Mouse (Mus musculus) ES-E14 (cell line): Measurements from ENCODE around the gene Ppm1n.

Experiments
- HCFC1 ChIP-seq: IDR thresholded peaks from 2 replicates; pipeline ENCODE4 v1.6.1; 2012; ENCODE audit warnings: low read length, inconsistent platforms, borderline replicate concordance; ENCODE audit not compliant: insufficient read depth
- MAFK ChIP-seq: IDR thresholded peaks from 2 replicates; pipeline ENCODE4 v1.6.1; 2014; ENCODE audit warnings: mild to moderate bottlenecking, low read depth, low read length, inconsistent platforms; ENCODE audit not compliant: insufficient read depth
- ZC3H11A ChIP-seq: IDR thresholded peaks from 2 replicates; pipeline ENCODE4 v1.6.1; 2012; ENCODE audit warnings: low read depth, mild to moderate bottlenecking, inconsistent platforms, low read length, borderline replicate concordance
- ZNF384 ChIP-seq: IDR thresholded peaks from 2 replicates; pipeline ENCODE4 v1.6.1; 2012; ENCODE audit warnings: low read depth, low read length, inconsistent platforms

DNA sequence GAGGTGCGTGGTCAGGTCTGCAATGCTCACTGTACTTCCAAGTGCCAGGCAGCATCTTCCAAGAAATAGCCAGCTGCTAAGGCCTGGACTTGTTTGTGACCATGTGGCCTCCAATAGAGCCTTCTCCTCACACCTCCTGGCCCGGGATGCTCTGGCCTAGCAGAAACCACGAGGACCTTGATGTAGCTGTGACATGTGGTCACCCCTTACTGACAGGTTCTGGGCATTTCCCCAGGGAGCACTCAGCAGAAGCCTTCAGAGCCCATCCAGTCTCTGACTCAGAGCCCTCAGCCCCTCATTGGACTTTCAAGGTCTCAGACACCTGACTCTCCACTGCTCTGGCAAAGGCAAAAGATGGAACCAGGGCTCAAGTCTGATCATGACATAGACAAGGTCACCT, 34.8 kb downstream of the Ppm1n start:
- TF ChIP-seq HCFC1 (no peak), ZNF384 (no peak), MAFK (no peak), ZC3H11A (no peak)
